Mouse (Mus musculus) kidney, embryonic 14.5 days (tissue): ENCODE measurements around the gene Cpt1b. TPM values are rescaled to one million over a fixed set of nuclear protein-coding genes. Genes with fewer than 3 reads are reported as not detected.
A peak's percentile ranks its signal among the peaks of the same experiment; 100 is the strongest.

Experiments
- ATAC-seq: fragments of 200-750 bp; cut with Nextera tagmentation; 2 replicates; pipeline ENCODE4 v1.8.0; 2017; ENCODE audit warnings: moderate number of reproducible peaks, mild to moderate bottlenecking, moderate TSS enrichment, moderate library complexity; ENCODE audit not compliant: low FRiP score, low TSS enrichment
- H3K27ac ChIP-seq: fragments of 300-500 bp; sonication (generic); 2 replicates; pipeline ENCODE4 v1.5.1; 2014; ENCODE audit warnings: low read depth, mild to moderate bottlenecking, low read length, moderate library complexity, mixed read lengths
- H3K27me3 ChIP-seq: fragments of 300-500 bp; sonication (generic); 2 replicates; pipeline ENCODE4 v1.6.1; 2014; ENCODE audit warnings: mild to moderate bottlenecking, low read length; ENCODE audit not compliant: control insufficient read depth, insufficient read depth
- H3K36me3 ChIP-seq: fragments of 300-500 bp; sonication (generic); 2 replicates; pipeline ENCODE4 v1.6.1; 2014; ENCODE audit warnings: low read length, mixed read lengths; ENCODE audit not compliant: control insufficient read depth, insufficient read depth
- H3K4me1 ChIP-seq: fragments of 300-500 bp; sonication (generic); 2 replicates; pipeline ENCODE4 v1.6.1; 2014; ENCODE audit warnings: low read length, mixed read lengths; ENCODE audit not compliant: control insufficient read depth, insufficient read depth
- H3K4me2 ChIP-seq: fragments of 300-500 bp; sonication (generic); replicated peaks from 2 replicates; pipeline ENCODE4 v1.6.1; 2014; ENCODE audit warnings: low read depth, mild to moderate bottlenecking, low read length
- H3K4me3 ChIP-seq: fragments of 300-500 bp; sonication (generic); 2 replicates; pipeline ENCODE4 v1.5.1; 2014; ENCODE audit warnings: mild to moderate bottlenecking, low read length
- H3K9ac ChIP-seq: fragments of 300-500 bp; sonication (generic); 2 replicates; pipeline ENCODE4 v1.6.1; 2014; ENCODE audit warnings: low read depth, mild to moderate bottlenecking, low read length, moderate library complexity
- H3K9me3 ChIP-seq: fragments of 300-500 bp; sonication (generic); 2 replicates; pipeline ENCODE4 v1.6.1; 2016; ENCODE audit warnings: low read length; ENCODE audit not compliant: control insufficient read depth
- WGBS: fragments of 180-500 bp; shearing (Covaris S2); extraction: QIAGEN DNeasy Blood & Tissue Kit; methylation state at CpG from one replicate; pipeline ENCODE4 v1.1.7; 2014; 5-methylcytosine and 5-hydroxymethylcytosine counted together
- polyA plus RNA-seq: library from polyadenylated mRNA; unstranded; fragments of >200 nt; fragmentation: Nextera tagmentation; extraction: Ambion mirVana; gene quantifications from 2 replicates; pipeline ENCODE4 v1.2.1, GENCODE M21; 2014

Cpt1b gene
- polyA plus RNA-seq, 1 experiment from 2014 or later: 2.5 TPM

- peak within 1 kb of the TSS; percentile 66 for H3K4me3 ChIP-seq
- peak within 1 kb of the TSS; percentile 78 for H3K4me2 ChIP-seq
- peak within 1 kb of the TSS; percentile 81 for H3K9ac ChIP-seq
- peak within 1 kb of the TSS; percentile 93 for H3K27ac ChIP-seq
- peak; percentile 83 for ATAC-seq
- peaks cover 13% of the 10 kb centered on the region; the same call in 1 of the 2 replicates for H3K4me1 ChIP-seq
- peaks cover 38% of the 10 kb centered on the region for H3K36me3 ChIP-seq
- no peaks in the 10 kb centered on the region for H3K9me3 ChIP-seq
- WGBS: under 1% methylated on average over 42 of the region's 42 CpGs
- H3K27me3 ChIP-seq: peaks cover 29% of the 10 kb centered on the region
Measured at GRCm38 (mm10) chr15:89373762-89374248, 51.9 kb downstream of the Cpt1b start, which contains the start of gene Sco2. TSS of gene Sco2 (minus strand) at chr15:89373846.

- Histone ChIP-seq H3K4me3 (peak overlapping the region; percentile 66), H3K4me2 (peak overlapping the region; percentile 78), H3K9ac (peak overlapping the region; percentile 81), H3K27ac (peak overlapping the region; percentile 93), H3K27me3 (peaks cover 23% of the 10 kb centered on the region), H3K4me1 (0 out of 2 replicates have a peak, but pooled peaks cover 7% of the 10 kb centered on the region), H3K36me3 (peaks cover 44% of the 10 kb centered on the region), H3K9me3 (no peaks in the 10 kb centered on the region)
- peak; percentile 86 for ATAC-seq
- WGBS: under 1% methylated on average over 35 of the region's 35 CpGs
Measured at GRCm38 (mm10) chr15:89373027-89373761, 52.5 kb downstream of the Cpt1b start.

DNA sequence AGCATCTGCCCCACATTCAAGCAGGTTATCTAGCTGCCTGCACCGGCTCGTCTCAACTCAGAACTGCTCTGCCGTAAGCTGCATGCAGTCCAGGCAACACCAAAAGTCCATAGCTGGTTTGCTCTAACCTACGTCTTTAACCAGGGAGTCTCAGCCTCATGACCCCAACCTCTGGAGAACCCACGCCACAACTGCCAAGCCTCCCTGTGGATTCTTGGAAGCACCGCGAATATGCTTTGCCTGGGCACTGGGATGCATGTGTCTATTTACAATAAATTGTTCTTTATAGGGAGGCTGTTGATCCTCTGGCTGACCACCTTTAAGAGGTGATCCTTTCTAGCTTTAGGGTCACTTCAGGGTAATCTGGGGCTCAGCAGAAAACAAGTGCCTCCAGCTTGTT is 53.1 kb downstream of the Cpt1b start:
- H3K27me3 ChIP-seq: peaks cover 17% of the 10 kb centered on the region
- no peak overlapping the region for H3K27ac ChIP-seq
- no peaks in the 10 kb centered on the region for H3K9me3 ChIP-seq
- peak overlapping the region; percentile 81; the same call in 1 of the 2 replicates for H3K9ac ChIP-seq
- H3K4me1 ChIP-seq: 0 out of 2 replicates have a peak, but pooled peaks cover 6% of the 10 kb centered on the region
- peak overlapping the region; percentile 78 for H3K4me2 ChIP-seq
- peak overlapping the region; percentile 66 for H3K4me3 ChIP-seq
- H3K36me3 ChIP-seq: peaks cover 51% of the 10 kb centered on the region
- no peak for ATAC-seq
- 76% methylated on average over 7 of the region's 7 CpGs for WGBS

DNA sequence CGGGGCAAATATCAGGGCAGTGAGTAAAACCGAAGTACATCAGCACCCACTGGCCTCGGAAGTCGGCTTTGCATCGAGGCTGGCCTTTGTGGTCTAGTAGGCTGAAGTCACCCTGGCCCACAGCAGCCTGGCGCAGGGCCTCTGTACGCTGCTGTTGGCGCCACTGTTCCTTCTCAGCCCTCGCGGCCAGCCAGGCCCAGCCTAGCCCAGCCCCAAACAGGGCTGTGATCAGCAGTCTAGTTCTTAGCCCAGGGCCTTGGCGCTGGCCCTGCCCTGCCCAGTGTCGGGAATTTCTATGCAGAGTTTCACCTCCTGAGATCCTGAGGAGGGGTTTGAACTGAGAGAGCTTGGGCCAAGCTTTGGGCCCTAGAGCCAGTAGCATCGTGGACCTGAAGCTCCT is 53.6 kb downstream of the Cpt1b start:
- Histone ChIP-seq H3K4me3 (no peak overlapping the region), H3K9me3 (no peaks in the 10 kb centered on the region), H3K9ac (no peak overlapping the region), H3K4me2 (no peak overlapping the region), H3K4me1 (0 out of 2 replicates have a peak, but pooled peaks cover 4% of the 10 kb centered on the region), H3K27me3 (peaks cover 13% of the 10 kb centered on the region), H3K27ac (no peak overlapping the region), H3K36me3 (peaks cover 55% of the 10 kb centered on the region)
- WGBS: 90% methylated on average over 13 of the region's 13 CpGs
- no peak for ATAC-seq

Other genes starting within 250 kb of the Cpt1b start
- 124 and 165 TPM in 2 replicates for gene Plxnb2, start 245.1 kb downstream of the Cpt1b start, polyA plus RNA-seq
- 15.8 and 16.6 TPM in 2 replicates for gene Dennd6b, start 229.4 kb downstream of the Cpt1b start, polyA plus RNA-seq
- 23.6 and 29.8 TPM in 2 replicates for gene Ppp6r2, start 214.3 kb downstream of the Cpt1b start, polyA plus RNA-seq
- 55.6 and 62.0 TPM in 2 replicates for gene Sbf1, start 110.6 kb downstream of the Cpt1b start, polyA plus RNA-seq
- gene Adm2, start 103.1 kb downstream of the Cpt1b start, polyA plus RNA-seq: 0.43 and 0.44 TPM in 2 replicates
- 0.76 TPM in 1 of 2 replicates, not detected in the other for gene Miox, start 91.5 kb downstream of the Cpt1b start, polyA plus RNA-seq
- 28.0 and 48.1 TPM in 2 replicates for gene Lmf2, start 70.2 kb downstream of the Cpt1b start, polyA plus RNA-seq
- 130 and 151 TPM in 2 replicates for gene Ncaph2, start 70.1 kb downstream of the Cpt1b start, polyA plus RNA-seq
- gene Sco2, start 52.0 kb downstream of the Cpt1b start, polyA plus RNA-seq: 10.2 and 11.4 TPM in 2 replicates
- 1.6 and 1.8 TPM in 2 replicates for gene Tymp, start 48.8 kb downstream of the Cpt1b start, polyA plus RNA-seq
- gene Odf3b, start 46.6 kb downstream of the Cpt1b start, polyA plus RNA-seq: 0.50 TPM in 1 of 2 replicates, not detected in the other
- not detected in 2 replicates for gene Klhdc7b, start 40.9 kb downstream of the Cpt1b start, polyA plus RNA-seq
- not detected in 2 replicates for gene Syce3, start 15.4 kb downstream of the Cpt1b start, polyA plus RNA-seq
- 3.1 TPM in 2 replicates for gene C730034F03Rik, start 3.7 kb upstream of the Cpt1b start, polyA plus RNA-seq
- not detected in 2 replicates for gene Gm44502, start 3.8 kb upstream of the Cpt1b start, polyA plus RNA-seq
- 51.7 and 57.7 TPM in 2 replicates for gene Chkb, start 4.0 kb upstream of the Cpt1b start, polyA plus RNA-seq
- gene Mapk8ip2, start 28.1 kb upstream of the Cpt1b start, polyA plus RNA-seq: 0.34 and 0.37 TPM in 2 replicates
- gene Arsa, start 51.6 kb upstream of the Cpt1b start, polyA plus RNA-seq: 11.1 and 12.1 TPM in 2 replicates
- 2.5 and 3.0 TPM in 2 replicates for gene Shank3, start 73.8 kb upstream of the Cpt1b start, polyA plus RNA-seq
- gene Acr, start 142.5 kb upstream of the Cpt1b start, polyA plus RNA-seq: 0.32 TPM in 1 of 2 replicates, not detected in the other
- gene Rabl2, start 166.1 kb upstream of the Cpt1b start, polyA plus RNA-seq: 66.2 and 66.9 TPM in 2 replicates